Mouse (Mus musculus) lung, embryonic 16.5 days (tissue): ENCODE data around the gene Usp34. TPM values are rescaled to one million over a fixed set of nuclear protein-coding genes. Genes with fewer than 3 reads are reported as not detected.
"Not testable (repeated sequence)": the region's sequence is repeated elsewhere in the genome, so short reads cannot be mapped to it uniquely, and the experiment has no call there.

Experiments used
- ATAC-seq: fragments of 200-750 bp; cut with Nextera tagmentation; 2 replicates; pipeline ENCODE4 v1.8.0; 2017; ENCODE audit warnings: low read depth, mild to moderate bottlenecking, moderate library complexity
- H3K27ac ChIP-seq: fragments of 300-500 bp; sonication (generic); 2 replicates; pipeline ENCODE4 v1.5.1; 2014; ENCODE audit warnings: mild to moderate bottlenecking, control low read depth, low read length
- H3K27me3 ChIP-seq: fragments of 300-500 bp; sonication (generic); 2 replicates; pipeline ENCODE4 v1.6.1; 2014; ENCODE audit warnings: low read depth, low read length, mixed read lengths; ENCODE audit not compliant: control insufficient read depth, insufficient read depth
- H3K36me3 ChIP-seq: fragments of 300-500 bp; sonication (generic); 2 replicates; pipeline ENCODE4 v1.6.1; 2014; ENCODE audit warnings: low read length; ENCODE audit not compliant: control insufficient read depth, insufficient read depth
- H3K4me1 ChIP-seq: fragments of 300-500 bp; sonication (generic); replicated peaks from 2 replicates; pipeline ENCODE4 v1.6.1; 2014; ENCODE audit warnings: low read length, mixed read lengths; ENCODE audit not compliant: control insufficient read depth, insufficient read depth
- H3K4me2 ChIP-seq: fragments of 300-500 bp; sonication (generic); 2 replicates; pipeline ENCODE4 v1.6.1; 2014; ENCODE audit warnings: low read depth, low read length, control low read depth
- H3K4me3 ChIP-seq: fragments of 300-500 bp; sonication (generic); 2 replicates; pipeline ENCODE4 v1.5.1; 2014; ENCODE audit warnings: mild to moderate bottlenecking, low read length, control low read depth
- H3K9ac ChIP-seq: fragments of 300-500 bp; sonication (generic); 2 replicates; pipeline ENCODE4 v1.6.1; 2014; ENCODE audit warnings: low read length, control low read depth
- H3K9me3 ChIP-seq: fragments of 300-500 bp; sonication (generic); 2 replicates; pipeline ENCODE4 v1.6.1; 2016; ENCODE audit warnings: low read length; ENCODE audit not compliant: control insufficient read depth
- WGBS: fragments of 180-500 bp; shearing (Covaris S2); extraction: QIAGEN DNeasy Blood & Tissue Kit; methylation state at CpG from one replicate; pipeline ENCODE4 v1.1.7; 2014; 5-methylcytosine and 5-hydroxymethylcytosine counted together
- polyA plus RNA-seq: library from polyadenylated mRNA; unstranded; fragments of >200 nt; fragmentation: Nextera tagmentation; extraction: Ambion mirVana; gene quantifications from 2 replicates; pipeline ENCODE4 v1.2.1, GENCODE M21; 2015

The Usp34 gene
- polyA plus RNA-seq, 1 experiment from 2014 or later, result 21.3 TPM

GRCm38 (mm10) chr11:23329413-23329812 is 22.7 kb downstream of the Usp34 start:
- Histone ChIP-seq H3K9me3 (no peaks in the 10 kb centered on the region), H3K4me1 (no peaks in the 10 kb centered on the region), H3K4me3 (no peak overlapping the region), H3K9ac (no peak overlapping the region), H3K27ac (no peak overlapping the region), H3K27me3 (no peaks in the 10 kb centered on the region), H3K36me3 (peaks cover 2% of the 10 kb centered on the region; the same call in 1 of the 2 replicates), H3K4me2 (no peak overlapping the region)
- no peak for ATAC-seq
- WGBS, result 86% methylated on average over 2 of the region's 2 CpGs

- 79% methylated on average over 3 of the region's 3 CpGs for WGBS
- Histone ChIP-seq H3K4me2 (no peak overlapping the region), H3K27ac (no peak overlapping the region), H3K36me3 (peaks cover 2% of the 10 kb centered on the region; the same call in 1 of the 2 replicates), H3K9me3 (no peaks in the 10 kb centered on the region), H3K9ac (no peak overlapping the region), H3K27me3 (no peaks in the 10 kb centered on the region), H3K4me1 (no peaks in the 10 kb centered on the region), H3K4me3 (no peak overlapping the region)
- ATAC-seq, result no peak
Observed at GRCm38 (mm10) chr11:23332136-23332535, 25.4 kb downstream of the Usp34 start.

DNA sequence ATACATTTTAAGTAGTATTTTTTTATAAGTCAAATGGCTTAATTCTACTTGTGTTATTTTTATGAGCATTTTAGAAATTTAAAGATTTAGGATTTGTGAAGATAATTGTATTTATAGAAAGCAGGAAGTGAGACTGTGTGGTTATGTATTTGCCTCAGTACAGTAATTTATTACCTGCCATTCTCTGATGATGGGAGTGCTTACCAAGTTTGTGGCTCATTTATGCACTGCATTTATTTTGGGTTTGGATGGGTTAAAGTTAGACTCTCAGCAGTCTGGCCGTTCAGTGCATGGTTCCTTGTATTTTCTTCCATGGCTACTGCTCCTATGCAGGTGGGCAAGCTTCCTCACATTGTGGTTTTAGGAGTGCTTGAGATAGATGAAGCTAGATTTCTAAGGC is 28.5 kb downstream of the Usp34 start:
- Histone ChIP-seq H3K36me3 (peaks cover 5% of the 10 kb centered on the region; the same call in 1 of the 2 replicates), H3K9me3 (no peaks in the 10 kb centered on the region), H3K4me3 (no peak overlapping the region), H3K27ac (no peak overlapping the region), H3K4me1 (no peaks in the 10 kb centered on the region), H3K9ac (no peak overlapping the region), H3K27me3 (no peaks in the 10 kb centered on the region), H3K4me2 (no peak overlapping the region)
- ATAC-seq, result no peak
- WGBS, result 57% methylated on average over 1 of the region's 1 CpGs

GRCm38 (mm10) chr11:23357226-23357625 is 50.5 kb downstream of the Usp34 start:
- H3K27me3 ChIP-seq, ATAC-seq, H3K4me3 ChIP-seq, H3K4me1 ChIP-seq, H3K4me2 ChIP-seq, H3K9me3 ChIP-seq, H3K9ac ChIP-seq, H3K27ac ChIP-seq: not testable (repeated sequence)
- H3K36me3 ChIP-seq, result peaks cover 12% of the 10 kb centered on the region
- WGBS, result 74% methylated on average over 5 of the region's 5 CpGs

- not testable (repeated sequence) for H3K27ac ChIP-seq, ATAC-seq, H3K9ac ChIP-seq, H3K9me3 ChIP-seq, H3K4me2 ChIP-seq, H3K4me1 ChIP-seq, H3K4me3 ChIP-seq, H3K27me3 ChIP-seq
- H3K36me3 ChIP-seq, result peaks cover 18% of the 10 kb centered on the region
- 84% methylated on average over 1 of the region's 1 CpGs for WGBS
Observed at GRCm38 (mm10) chr11:23359687-23360235, 53.1 kb downstream of the Usp34 start.

GRCm38 (mm10) chr11:23362305-23362704 is 55.6 kb downstream of the Usp34 start:
- H3K27me3 ChIP-seq, result no peaks in the 10 kb centered on the region
- H3K4me3 ChIP-seq, result no peak overlapping the region
- no peak overlapping the region for H3K27ac ChIP-seq
- no peak for ATAC-seq
- peaks cover 10% of the 10 kb centered on the region for H3K36me3 ChIP-seq
- H3K9ac ChIP-seq, result no peak overlapping the region
- H3K4me2 ChIP-seq, result no peak overlapping the region
- no peaks in the 10 kb centered on the region for H3K4me1 ChIP-seq
- H3K9me3 ChIP-seq, result no peaks in the 10 kb centered on the region

DNA sequence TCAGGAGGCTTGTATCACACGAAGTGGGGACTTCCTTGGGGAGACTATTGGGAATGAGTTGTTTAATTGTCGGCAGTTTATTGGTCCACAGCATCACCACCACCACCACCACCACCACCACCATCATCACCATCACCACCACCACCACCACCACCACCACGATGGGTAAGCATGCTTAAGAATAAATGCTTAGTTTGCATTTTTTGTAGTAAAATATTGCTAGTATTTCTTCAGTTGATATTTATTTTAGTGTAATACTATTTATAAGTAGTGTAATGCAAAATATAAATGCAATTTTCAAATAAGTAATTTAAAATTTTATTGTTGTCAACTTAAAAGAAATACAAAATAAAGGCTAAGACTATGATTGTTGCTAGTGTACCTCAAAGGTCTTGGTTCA is 57.7 kb downstream of the Usp34 start:
- Histone ChIP-seq H3K4me3 (no peak overlapping the region), H3K9ac (no peak overlapping the region), H3K27me3 (no peaks in the 10 kb centered on the region), H3K4me1 (no peaks in the 10 kb centered on the region), H3K4me2 (no peak overlapping the region), H3K27ac (no peak overlapping the region), H3K9me3 (no peaks in the 10 kb centered on the region), H3K36me3 (peaks cover 10% of the 10 kb centered on the region)
- 89% methylated on average over 3 of the region's 3 CpGs for WGBS
- no peak for ATAC-seq

DNA sequence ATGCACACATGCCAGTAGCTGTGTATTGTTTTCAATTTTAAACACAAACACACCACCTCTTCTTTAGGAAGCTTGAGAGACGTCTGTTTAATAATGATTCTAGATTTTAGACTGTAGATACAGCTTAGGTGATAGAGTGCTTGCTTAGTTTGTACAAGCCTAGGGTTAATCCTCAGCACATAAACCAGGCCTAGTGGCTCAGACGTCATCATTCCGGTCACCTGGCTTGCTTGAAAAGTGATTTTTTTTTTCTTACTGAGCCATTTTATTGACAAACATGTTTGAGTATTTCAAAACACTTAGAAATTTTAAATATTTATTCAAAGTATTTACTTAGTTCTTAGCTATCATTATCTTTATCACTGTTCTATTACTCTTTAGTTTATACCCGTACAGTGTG is 65.3 kb downstream of the Usp34 start:
- WGBS, result 78% methylated on average over 4 of the region's 4 CpGs
- no peak overlapping the region for H3K9ac ChIP-seq
- no peaks in the 10 kb centered on the region for H3K27me3 ChIP-seq
- H3K4me2 ChIP-seq, result no peak overlapping the region
- no peak for ATAC-seq
- no peak overlapping the region for H3K27ac ChIP-seq
- H3K9me3 ChIP-seq, result no peaks in the 10 kb centered on the region
- H3K4me3 ChIP-seq, result no peak overlapping the region
- H3K36me3 ChIP-seq, result peaks cover 8% of the 10 kb centered on the region
- H3K4me1 ChIP-seq, result no peaks in the 10 kb centered on the region

- Histone ChIP-seq H3K4me3 (no peak overlapping the region), H3K4me1 (no peaks in the 10 kb centered on the region), H3K9me3 (no peaks in the 10 kb centered on the region), H3K9ac (no peak overlapping the region), H3K4me2 (no peak overlapping the region), H3K36me3 (peaks cover 11% of the 10 kb centered on the region), H3K27me3 (no peaks in the 10 kb centered on the region), H3K27ac (no peak overlapping the region)
- ATAC-seq, result no peak
Observed at GRCm38 (mm10) chr11:23372490-23372889, 65.8 kb downstream of the Usp34 start.

DNA sequence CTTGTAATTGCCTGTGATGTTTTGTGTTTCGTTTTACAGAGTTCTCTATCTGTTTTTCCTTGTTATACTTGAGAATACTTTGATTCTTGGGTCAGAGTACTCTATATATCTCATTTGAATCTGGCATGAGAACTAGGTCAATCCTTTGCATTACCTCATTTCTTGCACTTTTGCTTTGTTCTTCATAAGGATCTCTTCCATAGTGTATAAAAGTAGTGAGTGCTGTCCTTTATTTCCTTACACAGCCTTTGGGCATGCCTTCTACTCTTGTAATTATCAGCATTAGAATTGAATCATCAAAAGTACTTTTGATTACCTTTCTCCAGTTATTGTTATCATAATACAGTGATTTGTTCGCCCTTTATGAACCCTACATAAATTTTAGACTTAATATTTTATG is 73.4 kb downstream of the Usp34 start:
- ATAC-seq, result no peak
- no peak overlapping the region for H3K4me2 ChIP-seq
- H3K36me3 ChIP-seq, result peaks cover 15% of the 10 kb centered on the region
- H3K27me3 ChIP-seq, result no peaks in the 10 kb centered on the region
- no peak overlapping the region for H3K9ac ChIP-seq
- H3K4me3 ChIP-seq, result no peak overlapping the region
- no peaks in the 10 kb centered on the region for H3K9me3 ChIP-seq
- H3K27ac ChIP-seq, result no peak overlapping the region
- 88% methylated on average over 2 of the region's 2 CpGs for WGBS
- H3K4me1 ChIP-seq, result no peaks in the 10 kb centered on the region
